Mouse (Mus musculus): ENCODE data around the gene Olfr1233. TPM values are rescaled to one million over a fixed set of nuclear protein-coding genes. Genes with fewer than 3 reads are reported as not detected.

Olfr1233 gene
- not detected in 2 replicates for polyA plus RNA-seq (2014; fragmentation: Nextera tagmentation; extraction: Ambion mirVana)

DNA sequence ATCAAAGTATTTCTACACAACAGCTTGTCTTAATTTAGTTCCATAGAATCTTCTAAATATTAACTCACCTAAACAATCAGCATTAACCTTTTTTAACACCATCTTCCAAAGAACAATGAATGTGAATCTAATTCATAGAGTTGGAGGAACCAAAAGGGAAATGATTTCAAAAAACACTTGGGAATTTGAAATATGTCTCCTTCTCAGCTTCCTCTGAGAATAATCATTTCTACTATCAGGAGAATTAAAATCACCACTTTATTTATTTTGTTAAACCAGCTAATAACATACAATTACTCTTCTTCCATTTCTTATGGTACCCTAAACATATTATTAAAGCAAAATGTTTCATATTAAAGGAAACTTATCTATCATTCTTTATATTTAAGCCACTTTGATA lies at the start of gene Olfr1233:
Olfr1233 (minus strand) TSS at position 101 of the 400 bp plus-strand sequence.
- Histone ChIP-seq H3K27me3 (ENCODE audit: control insufficient read depth, insufficient read depth, low read length) (no peaks in the 10 kb centered on the region), H3K9ac (ENCODE audit: low read length) (no peak within 1 kb of the TSS), H3K4me1 (replicated peaks; ENCODE audit: control insufficient read depth, insufficient read depth, low read length) (no peaks in the 10 kb centered on the region), H3K9me3 (ENCODE audit: control insufficient read depth, low read length) (no peaks in the 10 kb centered on the region), H3K4me3 (ENCODE audit: low read depth, low read length) (no peak within 1 kb of the TSS), H3K4me2 (ENCODE audit: low read depth, low read length, severe bottlenecking) (no peak within 1 kb of the TSS), H3K36me3 (ENCODE audit: control insufficient read depth, insufficient read depth, low read length) (no peaks in the 10 kb centered on the region), H3K27ac (ENCODE audit: low read depth, low read length) (no peak within 1 kb of the TSS)
- ATAC-seq (replicated peaks; ENCODE audit: low FRiP score) (no peak), DNase-seq (ENCODE audit: low spot score) (no peak)

DNA sequence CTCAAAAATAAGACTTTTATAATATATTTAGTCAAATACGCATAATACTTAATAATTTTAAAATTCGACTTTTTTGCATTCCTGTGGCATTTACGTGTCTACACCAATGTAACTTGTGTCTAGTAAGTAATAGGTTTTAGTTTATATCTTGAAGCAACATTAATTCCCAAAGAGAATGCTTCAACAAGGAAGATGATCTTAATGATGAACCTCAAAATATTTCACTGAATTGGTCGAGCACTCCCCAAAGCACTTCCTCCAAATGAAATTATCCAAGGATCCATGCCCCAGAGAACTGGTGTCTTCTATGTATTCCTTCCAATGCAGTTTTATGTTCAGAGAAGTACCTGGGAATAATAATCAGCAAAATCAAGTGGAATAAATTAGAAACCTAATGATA lies 22.6 kb upstream of the Olfr1233 start, which contains the start of gene Olfr1234:
Olfr1234 (minus strand) TSS at position 101 of the 400 bp plus-strand sequence.
- Histone ChIP-seq H3K4me1 (replicated peaks; ENCODE audit: control insufficient read depth, insufficient read depth, low read length) (no peaks in the 10 kb centered on the region), H3K36me3 (ENCODE audit: control insufficient read depth, insufficient read depth, low read length) (no peaks in the 10 kb centered on the region), H3K4me2 (ENCODE audit: low read depth, low read length, severe bottlenecking) (no peak within 1 kb of the TSS), H3K4me3 (ENCODE audit: low read depth, low read length) (no peak within 1 kb of the TSS), H3K27me3 (ENCODE audit: control insufficient read depth, insufficient read depth, low read length) (no peaks in the 10 kb centered on the region), H3K27ac (ENCODE audit: low read depth, low read length) (no peak within 1 kb of the TSS), H3K9ac (ENCODE audit: low read length) (no peak within 1 kb of the TSS), H3K9me3 (ENCODE audit: control insufficient read depth, low read length) (no peaks in the 10 kb centered on the region)
- no peak for DNase-seq (ENCODE audit: low spot score)
- 89% methylated on average over 4 of the region's 4 CpGs for WGBS
- no peak for ATAC-seq (replicated peaks; ENCODE audit: low FRiP score)

DNA sequence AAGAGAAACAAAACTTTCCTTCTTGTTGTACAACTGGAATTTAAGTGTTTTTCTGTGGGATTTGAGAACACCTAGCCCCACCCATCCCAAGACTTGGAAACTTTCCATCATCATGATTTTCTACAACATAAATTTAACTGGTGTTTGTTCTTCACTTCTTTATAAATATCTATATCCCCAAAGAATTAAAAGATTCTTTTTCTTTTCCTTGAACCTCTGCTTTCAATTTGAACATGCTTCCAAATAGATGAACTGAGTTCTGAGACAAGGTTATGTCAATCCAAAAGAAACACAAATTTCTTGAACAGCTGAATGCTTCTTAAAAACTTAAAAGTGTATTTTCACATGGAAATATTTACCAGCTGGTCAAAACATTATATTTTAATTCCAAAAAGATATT lies 12.6 kb downstream of the Olfr1233 start, which contains the start of gene Olfr1232:
Olfr1232 (minus strand) TSS at position 101 of the 400 bp plus-strand sequence.
- ATAC-seq (replicated peaks; ENCODE audit: low FRiP score) (no peak), DNase-seq (ENCODE audit: low spot score) (no peak)
- Histone ChIP-seq H3K36me3 (ENCODE audit: control insufficient read depth, insufficient read depth, low read length) (no peaks in the 10 kb centered on the region), H3K27ac (ENCODE audit: low read depth, low read length) (no peak within 1 kb of the TSS), H3K27me3 (ENCODE audit: control insufficient read depth, insufficient read depth, low read length) (no peaks in the 10 kb centered on the region), H3K4me3 (ENCODE audit: low read depth, low read length) (no peak within 1 kb of the TSS), H3K4me1 (replicated peaks; ENCODE audit: control insufficient read depth, insufficient read depth, low read length) (no peaks in the 10 kb centered on the region), H3K9ac (ENCODE audit: low read length) (no peak within 1 kb of the TSS), H3K4me2 (ENCODE audit: low read depth, low read length, severe bottlenecking) (no peak within 1 kb of the TSS), H3K9me3 (ENCODE audit: control insufficient read depth, low read length) (no peaks in the 10 kb centered on the region)

DNA sequence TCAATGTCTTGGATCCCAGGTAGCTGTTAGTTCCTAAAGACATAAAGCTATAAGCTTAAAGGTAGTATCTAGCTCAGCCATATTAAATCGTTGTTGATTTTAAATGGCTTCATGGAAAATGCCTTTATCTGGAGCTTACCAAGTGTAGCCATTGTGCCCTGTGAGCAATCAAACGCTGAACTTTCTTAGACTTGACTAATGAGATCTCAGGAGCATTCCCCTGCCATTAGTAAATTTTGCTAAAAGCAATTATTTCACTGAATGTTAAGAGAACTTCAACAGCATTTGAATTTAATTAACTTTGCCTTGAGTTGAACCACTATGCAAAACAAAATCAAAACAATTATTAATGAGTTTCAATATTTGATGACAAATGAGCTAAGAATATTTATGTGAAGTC lies 35.2 kb downstream of the Olfr1233 start, which contains the start of gene Olfr1231:
Olfr1231 (minus strand) TSS at position 101 of the 400 bp plus-strand sequence.
- Histone ChIP-seq H3K4me2 (ENCODE audit: low read depth, low read length, severe bottlenecking) (no peak within 1 kb of the TSS), H3K9me3 (ENCODE audit: control insufficient read depth, low read length) (no peaks in the 10 kb centered on the region), H3K4me1 (replicated peaks; ENCODE audit: control insufficient read depth, insufficient read depth, low read length) (no peaks in the 10 kb centered on the region), H3K36me3 (ENCODE audit: control insufficient read depth, insufficient read depth, low read length) (no peaks in the 10 kb centered on the region), H3K4me3 (ENCODE audit: low read depth, low read length) (no peak within 1 kb of the TSS), H3K9ac (ENCODE audit: low read length) (no peak within 1 kb of the TSS), H3K27me3 (ENCODE audit: control insufficient read depth, insufficient read depth, low read length) (no peaks in the 10 kb centered on the region), H3K27ac (ENCODE audit: low read depth, low read length) (no peak within 1 kb of the TSS)
- DNase-seq (ENCODE audit: low spot score), result no peak
- 64% methylated on average over 2 of the region's 2 CpGs for WGBS
- ATAC-seq (replicated peaks; ENCODE audit: low FRiP score), result no peak

DNA sequence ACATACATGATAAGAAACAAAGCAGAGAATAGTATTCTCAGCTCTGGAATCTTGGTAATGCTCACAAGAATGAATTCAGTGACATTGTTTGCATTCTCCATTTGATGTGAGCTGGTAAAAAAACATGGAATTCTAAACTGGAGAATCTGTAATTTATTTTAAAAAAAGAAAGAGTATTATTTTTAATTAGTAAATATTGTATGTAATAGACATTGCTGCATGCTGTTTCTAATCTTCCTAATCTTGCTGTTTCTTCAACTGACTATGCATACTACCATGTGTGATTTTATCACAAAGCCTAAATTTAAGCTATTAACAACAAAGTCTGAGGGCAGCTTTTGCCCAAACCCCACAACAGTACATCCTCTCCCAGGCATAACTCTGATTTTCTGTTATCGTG lies 45.0 kb downstream of the Olfr1233 start, which contains the start of gene Olfr1230:
Olfr1230 (minus strand) TSS at position 101 of the 400 bp plus-strand sequence.
- Histone ChIP-seq H3K4me1 (replicated peaks; ENCODE audit: control insufficient read depth, insufficient read depth, low read length) (no peaks in the 10 kb centered on the region), H3K36me3 (ENCODE audit: control insufficient read depth, insufficient read depth, low read length) (no peaks in the 10 kb centered on the region), H3K27me3 (ENCODE audit: control insufficient read depth, insufficient read depth, low read length) (no peaks in the 10 kb centered on the region), H3K9ac (ENCODE audit: low read length) (no peak within 1 kb of the TSS), H3K4me3 (ENCODE audit: low read depth, low read length) (no peak within 1 kb of the TSS), H3K27ac (ENCODE audit: low read depth, low read length) (no peak within 1 kb of the TSS), H3K4me2 (ENCODE audit: low read depth, low read length, severe bottlenecking) (no peak within 1 kb of the TSS), H3K9me3 (ENCODE audit: control insufficient read depth, low read length) (no peaks in the 10 kb centered on the region)
- DNase-seq (ENCODE audit: low spot score), result no peak
- 88% methylated on average over 1 of the region's 1 CpGs for WGBS
- no peak for ATAC-seq (replicated peaks; ENCODE audit: low FRiP score)

DNA sequence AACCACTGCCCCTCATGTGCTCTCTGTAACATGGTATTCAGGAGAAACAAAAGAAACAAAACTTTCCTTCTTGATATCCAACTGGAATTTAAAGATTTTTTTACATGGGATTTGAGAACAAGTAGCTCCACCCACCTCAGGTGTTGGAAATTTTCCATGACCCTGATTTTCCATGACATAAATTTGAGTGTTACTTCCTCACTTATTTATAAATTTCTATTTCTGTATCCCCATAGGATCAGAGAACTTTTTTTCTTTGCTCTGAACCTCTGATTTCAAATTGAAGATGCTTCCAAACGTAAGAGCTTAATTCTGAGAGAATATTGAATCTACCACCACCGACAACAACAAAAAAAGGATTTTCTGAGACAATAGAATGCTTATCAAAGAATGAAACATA lies 54.3 kb downstream of the Olfr1233 start, which contains the start of gene Olfr1229:
Olfr1229 (minus strand) TSS at position 101 of the 400 bp plus-strand sequence.
- H3K9me3 ChIP-seq (ENCODE audit: control insufficient read depth, low read length), result no peaks in the 10 kb centered on the region
- H3K27ac ChIP-seq (ENCODE audit: low read depth, low read length), result no peak within 1 kb of the TSS
- H3K4me2 ChIP-seq (ENCODE audit: low read depth, low read length, severe bottlenecking), result no peak within 1 kb of the TSS
- H3K9ac ChIP-seq (ENCODE audit: low read length), result no peak within 1 kb of the TSS
- H3K27me3 ChIP-seq (ENCODE audit: control insufficient read depth, insufficient read depth, low read length), result no peaks in the 10 kb centered on the region
- H3K36me3 ChIP-seq (ENCODE audit: control insufficient read depth, insufficient read depth, low read length), result no peaks in the 10 kb centered on the region
- 80% methylated on average over 2 of the region's 2 CpGs for WGBS
- no peak for DNase-seq (ENCODE audit: low spot score)
- no peaks in the 10 kb centered on the region for H3K4me1 ChIP-seq (replicated peaks; ENCODE audit: control insufficient read depth, insufficient read depth, low read length)
- ATAC-seq (replicated peaks; ENCODE audit: low FRiP score), result no peak
- no peak within 1 kb of the TSS for H3K4me3 ChIP-seq (ENCODE audit: low read depth, low read length)

Other genes with a start within 250 kb of the Olfr1233 start
- not detected in 2 replicates for gene Olfr1220, start 235.6 kb downstream of the Olfr1233 start, polyA plus RNA-seq (2014; fragmentation: Nextera tagmentation; extraction: Ambion mirVana)
- gene Olfr1221, start 225.1 kb downstream of the Olfr1233 start, polyA plus RNA-seq (2014; fragmentation: Nextera tagmentation; extraction: Ambion mirVana), result not detected in 2 replicates
- gene Olfr1222, start 209.3 kb downstream of the Olfr1233 start, polyA plus RNA-seq (2014; fragmentation: Nextera tagmentation; extraction: Ambion mirVana), result not detected in 2 replicates
- gene Olfr1223, start 190.8 kb downstream of the Olfr1233 start, polyA plus RNA-seq (2014; fragmentation: Nextera tagmentation; extraction: Ambion mirVana), result not detected in 2 replicates
- gene Olfr1224-ps1, start 178.3 kb downstream of the Olfr1233 start, polyA plus RNA-seq (2014; fragmentation: Nextera tagmentation; extraction: Ambion mirVana), result not detected in 2 replicates
- gene Olfr1225, start 167.7 kb downstream of the Olfr1233 start, polyA plus RNA-seq (2014; fragmentation: Nextera tagmentation; extraction: Ambion mirVana), result not detected in 2 replicates
- gene Olfr1226, start 142.3 kb downstream of the Olfr1233 start, polyA plus RNA-seq (2014; fragmentation: Nextera tagmentation; extraction: Ambion mirVana), result not detected in 2 replicates
- gene Olfr1228, start 88.3 kb downstream of the Olfr1233 start, polyA plus RNA-seq (2014; fragmentation: Nextera tagmentation; extraction: Ambion mirVana), result not detected in 2 replicates
- not detected in 2 replicates for gene Olfr1229, start 54.4 kb downstream of the Olfr1233 start, polyA plus RNA-seq (2014; fragmentation: Nextera tagmentation; extraction: Ambion mirVana)
- gene Olfr1230, start 45.1 kb downstream of the Olfr1233 start, polyA plus RNA-seq (2014; fragmentation: Nextera tagmentation; extraction: Ambion mirVana), result not detected in 2 replicates
- not detected in 2 replicates for gene Olfr1231, start 35.3 kb downstream of the Olfr1233 start, polyA plus RNA-seq (2014; fragmentation: Nextera tagmentation; extraction: Ambion mirVana)
- gene Olfr1232, start 12.7 kb downstream of the Olfr1233 start, polyA plus RNA-seq (2014; fragmentation: Nextera tagmentation; extraction: Ambion mirVana), result not detected in 2 replicates
- gene Olfr1234, start 22.5 kb upstream of the Olfr1233 start, polyA plus RNA-seq (2014; fragmentation: Nextera tagmentation; extraction: Ambion mirVana), result not detected in 2 replicates
- not detected in 2 replicates for gene Olfr1238, start 67.3 kb upstream of the Olfr1233 start, polyA plus RNA-seq (2014; fragmentation: Nextera tagmentation; extraction: Ambion mirVana)
- gene Olfr1239, start 78.0 kb upstream of the Olfr1233 start, polyA plus RNA-seq (2014; fragmentation: Nextera tagmentation; extraction: Ambion mirVana), result not detected in 2 replicates
- gene Olfr1240, start 100.6 kb upstream of the Olfr1233 start, polyA plus RNA-seq (2014; fragmentation: Nextera tagmentation; extraction: Ambion mirVana), result not detected in 2 replicates
- gene Olfr1241, start 144.7 kb upstream of the Olfr1233 start, polyA plus RNA-seq (2014; fragmentation: Nextera tagmentation; extraction: Ambion mirVana), result not detected in 2 replicates
- not detected in 2 replicates for gene Olfr1242, start 155.9 kb upstream of the Olfr1233 start, polyA plus RNA-seq (2014; fragmentation: Nextera tagmentation; extraction: Ambion mirVana)
- gene Olfr1243, start 189.1 kb upstream of the Olfr1233 start, polyA plus RNA-seq (2014; fragmentation: Nextera tagmentation; extraction: Ambion mirVana), result not detected in 2 replicates
- not detected in 2 replicates for gene Olfr1245, start 236.0 kb upstream of the Olfr1233 start, polyA plus RNA-seq (2014; fragmentation: Nextera tagmentation; extraction: Ambion mirVana)

Measured in forebrain, embryonic 11.5 days (tissue).